Mouse (Mus musculus) frontal cortex, adult 2 months (tissue): ENCODE results near the gene Il23r. TPM values are rescaled to one million over a fixed set of nuclear protein-coding genes. Genes with fewer than 3 reads are reported as not detected.
"Not testable (repeated sequence)": the region's sequence is repeated elsewhere in the genome, so short reads cannot be mapped to it uniquely, and the experiment has no call there.

Experiments
- DNase-seq, 2 experiments: peaks; one replicate each; pipeline ENCODE4 v3.0.0; 2022; ENCODE audit warnings: low spot score in 1 of 2; ENCODE audit errors: extremely low spot score in 1 of 2
- polyA plus RNA-seq: library from polyadenylated mRNA; depleted of rRNA; stranded (reverse); fragments of >200 nt; gene quantifications from 2 replicates; pipeline ENCODE4 v1.2.3, GENCODE M21; 2012; rRNA removed

Il23r gene
- polyA plus RNA-seq, result not detected in 2 replicates

DNA sequence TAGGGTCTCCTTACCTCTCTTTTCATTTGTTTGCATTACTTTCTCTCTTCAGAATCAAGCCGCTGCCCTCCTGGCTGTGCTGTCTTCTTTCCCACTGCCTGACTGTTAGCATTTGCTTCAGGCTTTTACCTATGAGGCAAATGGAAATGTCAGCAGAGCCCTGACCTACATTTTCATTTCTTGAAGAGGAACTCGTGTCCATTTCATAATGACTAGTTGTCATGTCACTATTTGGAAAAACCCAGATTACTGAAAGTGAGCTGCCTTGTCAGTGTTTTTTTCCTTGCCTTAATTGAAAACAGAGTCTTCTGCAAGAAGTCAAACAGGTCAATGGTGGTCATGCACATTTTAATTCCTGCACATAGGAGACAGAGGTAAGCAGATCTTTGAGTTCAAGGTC lies at the start of gene Il23r:
Il23r (minus strand) TSS at position 101 of the 400 bp plus-strand sequence.
- no peak for DNase-seq

DNA sequence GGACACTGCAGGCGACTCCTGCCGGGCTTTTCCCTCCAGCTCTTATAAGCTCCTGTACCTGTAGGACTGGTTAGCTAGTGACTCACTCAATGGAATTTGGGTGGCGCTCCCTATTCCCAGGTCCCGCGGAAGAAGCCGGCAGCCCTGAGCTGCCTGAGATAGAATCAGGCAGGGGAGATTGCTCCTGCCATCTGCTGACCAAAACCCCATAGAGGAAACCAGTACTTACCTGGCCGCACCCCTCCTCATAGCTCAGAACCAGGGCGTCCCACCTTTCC lies 44.1 kb upstream of the Il23r start, which contains the start of gene Tacstd2:
Tacstd2 (minus strand) TSS at position 20 of the 278 bp plus-strand sequence.
- no peak for DNase-seq

DNA sequence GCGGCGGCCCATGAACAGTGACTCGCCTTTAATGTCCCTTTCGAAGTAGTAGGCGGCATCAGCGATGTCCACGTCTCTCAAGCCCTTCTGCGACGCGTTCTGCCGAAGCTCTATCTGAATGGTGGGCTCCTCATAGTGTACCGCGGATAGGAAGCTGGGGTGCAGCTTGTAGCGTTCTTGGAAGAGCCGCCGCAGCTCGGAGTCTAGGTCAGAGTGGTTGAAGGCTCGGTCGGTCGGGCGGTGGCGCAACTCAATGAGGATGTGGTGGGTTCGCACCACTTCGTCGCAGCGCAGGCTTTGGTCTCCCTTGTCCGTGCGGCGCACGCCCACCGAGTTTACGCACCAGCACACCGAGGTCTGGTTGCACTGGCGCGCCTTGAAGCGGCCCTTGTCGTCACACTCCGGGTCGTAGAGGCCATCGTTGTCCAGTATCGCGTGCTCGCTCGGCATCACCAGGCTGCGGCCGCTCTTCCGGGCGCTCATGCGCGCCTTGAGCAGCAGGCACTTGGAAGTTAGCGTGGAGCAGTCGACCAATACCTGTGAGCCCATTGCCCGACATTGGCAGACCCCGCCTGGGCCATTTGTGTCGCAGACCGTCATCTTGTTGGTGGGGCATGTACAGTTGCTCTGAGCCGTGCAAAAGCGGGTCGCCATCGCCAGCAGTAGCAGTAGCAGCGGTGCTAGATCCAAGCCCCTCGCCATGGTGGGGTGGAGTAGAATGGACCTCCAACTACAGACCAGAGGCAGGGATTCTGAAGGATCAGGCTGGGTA lies 43.5 kb upstream of the Il23r start:
- DNase-seq, result no peak

DNA sequence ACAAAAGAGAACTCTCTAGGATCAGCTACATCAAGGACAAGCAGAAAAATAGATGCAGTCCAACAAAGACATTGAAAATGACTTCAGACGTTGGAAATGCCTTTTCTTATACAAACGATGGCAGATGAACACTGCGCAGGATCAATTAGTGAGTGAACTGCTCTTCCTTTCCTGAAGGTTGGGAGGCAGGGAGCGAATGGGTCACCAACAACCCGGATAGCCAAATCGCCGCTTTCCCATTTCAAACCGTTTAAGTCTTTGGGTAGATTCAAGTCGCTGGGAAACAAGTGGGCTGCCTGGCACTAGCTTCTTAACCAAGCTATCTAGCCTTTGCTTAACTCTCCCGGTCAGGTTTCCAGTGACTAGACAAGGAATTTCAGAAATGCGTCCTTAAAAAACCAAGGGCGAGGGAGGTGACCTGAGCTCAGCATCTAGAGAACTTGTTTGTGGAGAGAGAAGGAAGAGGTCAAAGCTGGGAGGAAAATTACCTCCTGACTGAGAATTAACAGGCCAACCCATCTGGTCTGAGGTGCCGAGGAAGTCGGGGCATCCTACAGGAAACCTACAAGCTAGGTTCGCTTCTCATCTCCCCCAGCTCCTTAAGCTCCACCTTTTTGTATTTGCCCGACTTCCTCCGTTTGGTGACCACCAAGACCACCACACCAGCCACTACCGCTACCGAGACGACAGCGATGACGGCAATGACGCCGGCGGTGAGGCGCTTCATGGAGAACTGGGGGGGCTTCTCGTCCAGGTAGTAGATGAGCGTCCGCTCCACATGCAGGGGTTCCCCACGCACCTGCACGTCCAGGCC lies 42.7 kb upstream of the Il23r start:
- DNase-seq, result no peak

DNA sequence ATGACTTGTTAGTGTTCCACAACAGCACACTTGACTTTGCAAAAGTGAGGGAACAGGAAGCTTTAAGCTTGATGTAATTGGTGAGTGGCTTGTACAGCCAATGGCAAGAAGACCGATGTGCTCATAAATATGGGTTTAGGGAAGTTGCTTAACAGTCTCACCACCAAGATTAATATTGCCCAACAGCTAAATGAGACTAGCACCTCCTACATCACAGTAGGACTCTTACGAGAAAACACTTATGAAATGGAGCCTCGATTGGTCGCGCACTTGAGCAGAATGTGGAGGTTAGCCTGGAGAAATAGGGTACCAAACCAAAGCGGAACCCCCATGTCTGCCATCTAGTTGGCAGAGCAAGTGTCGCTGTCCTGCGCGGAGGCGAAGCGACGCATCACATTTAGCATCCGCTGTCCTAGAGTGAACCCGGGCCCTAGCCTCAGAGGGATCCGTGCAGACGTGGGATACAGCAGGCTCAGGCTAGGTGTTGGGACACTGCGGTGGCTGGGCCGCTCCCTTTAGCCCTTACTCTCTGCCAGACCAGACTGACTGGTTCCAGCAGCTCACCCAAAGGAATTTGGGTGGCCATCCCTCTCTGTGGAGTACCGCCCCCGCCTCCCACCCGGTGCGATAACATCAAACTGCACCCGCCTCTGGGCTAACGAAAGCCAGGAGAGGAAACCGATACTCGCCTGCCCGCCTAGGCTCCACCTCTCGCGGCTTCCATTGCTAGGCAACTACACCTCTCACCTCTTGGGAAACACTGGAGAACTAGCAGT lies 41.2 kb upstream of the Il23r start:
- DNase-seq, result peak; percentile 8 to 25

DNA sequence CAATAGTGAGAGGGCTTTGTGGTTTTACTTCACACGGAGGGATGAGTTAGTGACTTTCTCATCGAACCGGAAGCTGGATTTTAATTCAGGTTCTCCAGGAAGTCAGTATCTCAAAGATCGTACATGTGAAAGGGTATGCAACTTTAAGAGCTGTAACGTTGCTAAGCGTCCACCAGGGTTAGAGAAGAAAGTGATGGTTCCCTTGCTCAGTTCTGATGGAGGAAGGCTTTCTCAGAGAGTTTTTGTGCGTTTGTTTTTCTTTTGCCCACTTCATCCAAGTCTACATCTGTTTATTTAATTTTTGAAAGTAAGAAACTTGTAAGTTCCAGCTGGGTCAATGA lies 40.1 kb upstream of the Il23r start:
- DNase-seq, result no peak

DNA sequence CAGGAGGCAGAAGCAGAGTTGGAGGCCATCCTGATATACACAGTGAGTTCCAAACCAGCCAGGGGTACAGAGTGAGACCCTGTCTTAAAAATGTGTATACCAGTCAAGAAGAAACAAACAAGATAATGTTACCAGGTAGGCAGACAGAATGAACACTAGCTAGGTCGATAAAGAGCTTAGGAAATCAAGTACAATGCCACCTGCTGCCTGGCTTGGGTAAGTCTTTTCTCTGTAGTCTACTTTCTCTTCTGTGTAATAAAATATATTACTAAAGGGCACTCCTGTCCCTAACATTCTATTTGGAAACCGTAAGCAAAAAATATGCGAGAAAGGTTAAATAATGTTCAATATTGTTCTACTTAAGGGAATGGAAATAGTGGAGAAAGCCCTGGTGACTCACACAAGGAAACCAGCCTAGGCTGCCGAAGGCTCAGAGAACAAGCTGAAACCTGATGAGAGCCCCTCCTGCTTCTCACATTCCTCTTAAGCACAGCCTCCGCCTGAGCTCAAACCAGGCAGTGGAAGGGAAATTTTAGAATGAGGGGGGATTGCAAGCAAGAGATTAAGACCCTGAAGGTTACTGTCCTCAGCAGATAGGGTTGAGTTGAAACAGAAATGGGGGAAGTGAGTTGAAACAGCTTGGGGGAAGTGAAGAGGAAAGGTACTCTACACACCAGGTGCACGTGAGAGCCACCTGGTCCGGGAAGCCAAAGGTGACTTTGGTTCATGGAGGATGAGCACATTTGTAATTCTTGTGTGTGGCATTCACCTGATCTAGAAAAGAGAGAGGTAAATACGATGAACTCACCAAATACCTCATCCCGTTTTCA lies 39.6 kb upstream of the Il23r start:
- DNase-seq, result peak in 1 of 2 experiments; percentile 22

DNA sequence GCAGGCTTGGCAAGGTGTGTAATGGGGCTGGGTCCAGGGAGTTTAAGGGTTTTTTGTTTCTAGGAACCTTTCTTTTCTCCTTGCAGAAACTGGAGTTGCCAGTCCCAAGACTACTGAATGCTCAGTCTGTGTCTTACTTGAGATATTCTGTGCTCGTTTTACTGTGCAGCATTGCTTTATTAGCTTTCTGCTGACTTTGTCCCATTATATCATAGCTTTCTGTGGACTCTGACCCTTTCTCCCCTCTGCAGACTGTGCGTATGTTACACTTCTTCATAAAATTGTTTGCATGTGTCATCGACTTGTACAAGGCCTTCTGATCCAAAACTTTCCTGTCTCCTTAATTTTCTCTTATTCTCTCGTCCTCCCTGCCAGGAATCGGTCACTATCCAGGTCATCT lies 34.7 kb upstream of the Il23r start:
- DNase-seq, result no peak

DNA sequence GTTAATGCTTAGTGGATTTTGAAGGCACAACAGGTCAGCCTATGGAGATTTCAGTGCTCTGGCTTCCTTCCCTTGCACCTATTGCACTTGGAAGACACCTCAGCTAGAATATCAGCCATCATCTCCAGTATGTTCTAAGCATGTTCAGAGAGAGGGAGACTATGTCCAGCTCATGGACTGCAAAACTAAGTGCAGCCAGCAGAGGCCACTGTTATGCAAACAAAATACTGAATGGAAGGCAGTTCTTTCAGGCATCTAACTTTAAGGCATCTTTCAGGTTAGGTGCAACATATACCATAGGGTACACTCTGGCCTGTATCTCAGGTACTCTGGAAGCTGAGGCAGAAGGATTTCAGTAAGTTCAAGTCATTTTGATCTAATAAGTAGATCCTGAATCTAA lies 19.1 kb upstream of the Il23r start:
- DNase-seq, result peak in 1 of 2 experiments; percentile 68

DNA sequence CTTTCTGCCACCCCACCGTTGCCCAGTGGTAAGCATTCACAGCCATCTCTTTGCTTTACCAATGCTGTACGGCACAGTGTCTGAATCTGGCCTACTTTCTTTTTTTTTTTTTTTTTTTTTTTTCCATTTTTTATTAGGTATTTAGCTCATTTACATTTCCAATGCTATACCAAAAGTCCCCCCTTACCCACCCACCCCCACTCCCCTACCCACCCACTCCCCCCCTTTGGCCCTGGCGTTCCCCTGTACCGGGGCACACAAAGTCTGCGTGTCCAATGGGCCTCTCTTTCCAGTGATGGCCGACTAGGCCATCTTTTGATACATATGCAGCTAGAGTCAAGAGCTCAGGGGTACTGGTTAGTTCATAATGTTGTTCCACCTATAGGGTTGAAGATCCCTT lies 10.3 kb upstream of the Il23r start:
- not testable (repeated sequence) for DNase-seq

DNA sequence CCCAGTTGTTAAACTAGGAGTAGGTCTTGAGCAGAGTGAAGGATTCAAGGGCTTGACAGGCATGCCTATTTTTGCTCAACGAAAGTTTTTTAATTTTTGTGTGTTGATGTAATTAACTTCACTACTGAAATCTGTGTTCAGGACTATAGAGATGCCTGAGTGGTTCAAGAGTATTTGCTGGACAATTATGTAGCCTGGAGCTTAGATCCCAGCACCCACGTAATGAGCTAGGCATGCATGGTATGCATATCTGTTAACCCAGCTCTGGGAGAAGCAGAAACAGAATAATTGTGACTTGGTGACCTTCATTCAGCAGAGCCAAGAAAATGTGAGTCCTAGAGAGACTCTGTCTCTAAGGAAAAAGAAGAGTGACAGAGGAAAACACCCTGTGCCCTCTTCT lies 10.6 kb downstream of the Il23r start:
- no peak for DNase-seq

DNA sequence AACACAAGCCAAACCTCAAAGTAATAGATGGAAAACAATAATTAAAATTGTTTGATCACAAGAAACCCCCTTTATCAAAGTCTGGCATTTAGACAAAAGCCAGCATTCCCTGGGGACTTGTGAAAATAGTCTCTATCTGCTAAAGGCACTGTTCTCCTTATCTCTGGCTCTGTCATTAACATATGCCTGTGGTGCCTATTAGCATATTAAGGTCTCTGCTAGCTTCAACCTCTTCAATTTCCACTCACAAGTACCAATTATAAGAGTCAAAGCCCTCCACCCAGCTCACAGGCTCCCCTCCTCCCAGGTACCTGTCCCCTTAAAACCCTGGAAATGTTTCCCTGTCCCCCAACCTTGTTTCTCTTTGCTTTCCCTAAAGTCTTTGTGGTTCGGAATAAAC lies 20.4 kb downstream of the Il23r start:
- DNase-seq, result no peak

DNA sequence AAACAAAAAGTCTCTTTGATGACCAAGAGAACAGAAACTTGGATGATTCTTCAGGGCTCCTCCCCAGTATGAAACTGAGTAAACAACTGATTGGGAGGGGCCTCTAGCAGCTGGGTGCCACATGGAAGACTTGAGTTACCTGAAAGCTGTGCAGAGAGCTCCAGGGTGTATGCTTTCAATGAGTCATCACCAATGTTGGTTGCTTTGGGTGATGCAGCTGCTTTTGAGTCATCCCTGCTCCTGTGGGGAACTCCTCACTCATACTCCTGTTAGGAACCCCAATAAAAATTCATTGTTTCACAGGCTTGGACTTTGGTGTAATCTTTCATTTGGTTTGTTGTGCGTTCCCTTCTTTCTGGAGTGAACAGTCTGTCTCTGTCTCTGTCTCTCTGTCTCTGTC lies 32.2 kb downstream of the Il23r start:
- no peak for DNase-seq

DNA sequence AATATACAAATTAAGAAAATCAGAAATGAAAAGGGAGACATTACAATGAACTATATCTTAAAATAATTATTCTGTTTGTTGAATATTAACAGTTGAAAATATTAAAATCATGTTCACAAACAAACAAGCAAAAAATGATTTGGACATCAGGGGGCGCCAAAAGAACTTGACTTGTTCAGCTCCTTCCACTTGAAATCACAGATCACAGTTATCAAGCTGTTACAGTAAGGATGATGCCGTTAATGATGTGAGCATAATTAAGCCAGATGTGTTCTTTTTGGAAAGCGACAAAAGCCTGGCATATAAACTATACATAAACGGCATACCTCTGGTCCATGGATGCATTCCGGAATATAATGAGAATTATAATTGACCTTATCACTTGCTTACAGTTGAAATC lies 40.3 kb downstream of the Il23r start:
- peak in 1 of 2 experiments; percentile 74 for DNase-seq

DNA sequence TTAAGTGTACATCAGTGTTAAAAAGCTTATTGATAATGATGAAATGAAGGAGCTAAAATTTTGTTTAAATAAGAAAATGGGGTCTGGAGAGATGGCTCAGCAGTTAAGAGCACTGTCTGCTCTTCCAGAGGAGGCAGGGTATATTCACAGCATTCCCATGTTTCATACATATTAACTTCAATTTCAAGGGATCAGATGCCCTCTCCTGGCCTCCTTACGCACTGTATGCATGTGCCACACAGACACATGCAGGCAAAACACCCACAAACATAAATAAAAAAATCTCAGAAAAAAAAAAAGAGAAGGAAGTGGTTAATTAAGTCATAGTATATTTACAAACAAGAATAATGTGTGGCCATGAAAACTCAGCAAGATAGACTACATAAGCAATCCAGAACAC lies 45.8 kb downstream of the Il23r start:
- DNase-seq, result no peak

DNA sequence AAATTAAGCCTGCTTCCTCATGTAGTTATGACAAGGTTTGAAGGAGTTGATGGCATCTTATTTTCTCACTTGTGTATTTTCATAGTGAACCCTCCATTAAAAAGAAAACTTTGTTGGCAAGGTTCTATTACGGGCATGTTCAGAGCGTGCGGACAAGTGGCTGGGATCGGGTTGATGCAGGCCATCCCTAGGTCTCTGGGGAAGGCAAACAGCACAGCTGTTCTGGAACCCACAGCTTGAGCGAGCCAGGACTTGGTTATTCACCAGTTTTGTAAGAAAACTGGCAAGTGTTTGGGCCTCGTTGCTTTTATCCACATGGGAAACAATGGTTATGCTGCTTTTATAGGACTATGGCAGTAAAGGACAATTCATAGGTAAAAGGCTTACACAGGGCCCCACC lies 48.5 kb downstream of the Il23r start:
- no peak for DNase-seq

DNA sequence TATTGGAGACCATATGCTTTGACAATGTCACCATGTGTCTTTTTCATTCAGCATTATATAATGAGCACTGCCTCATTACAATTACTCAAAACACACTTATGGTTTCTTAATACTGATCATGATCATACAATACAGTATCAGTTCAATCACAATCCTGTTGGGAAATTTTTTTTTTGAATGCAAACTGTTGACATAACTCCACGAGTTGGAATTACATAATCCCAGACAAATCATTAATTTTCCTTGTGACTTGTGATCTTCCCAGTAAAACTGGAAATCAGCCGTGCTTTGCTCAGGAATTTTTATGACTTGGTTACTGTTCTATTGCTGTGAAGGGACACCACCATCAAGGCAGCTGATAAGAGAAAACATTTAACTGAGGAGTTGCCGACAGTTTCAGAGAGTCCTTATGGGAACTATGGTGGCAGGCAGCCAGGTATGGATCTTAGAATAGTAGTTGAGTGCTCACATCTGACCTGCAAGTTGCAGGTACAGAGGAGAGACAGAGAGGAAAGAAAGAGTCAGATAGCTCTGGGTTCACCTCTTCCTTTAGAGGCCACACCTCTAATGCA lies 53.8 kb downstream of the Il23r start:
- no peak for DNase-seq

DNA sequence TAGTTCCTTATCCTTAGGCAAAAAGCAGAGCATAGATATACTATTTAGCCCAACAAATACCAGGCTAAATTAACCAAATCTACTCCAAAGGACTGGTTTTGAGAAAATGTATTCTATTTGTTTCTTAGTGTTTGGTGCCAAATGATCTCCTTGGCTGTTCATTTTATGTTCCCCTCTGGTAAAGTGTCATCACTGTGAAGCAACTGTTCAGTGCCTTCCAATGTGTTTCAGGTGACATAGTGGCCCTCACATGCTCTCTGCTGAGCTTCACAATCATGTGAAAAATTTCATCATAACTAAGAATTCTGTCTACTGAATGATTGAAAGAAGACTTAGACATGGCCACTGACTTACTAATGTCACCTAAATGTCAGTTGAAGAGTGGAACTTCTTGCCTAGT lies 54.6 kb downstream of the Il23r start:
- DNase-seq, result no peak

DNA sequence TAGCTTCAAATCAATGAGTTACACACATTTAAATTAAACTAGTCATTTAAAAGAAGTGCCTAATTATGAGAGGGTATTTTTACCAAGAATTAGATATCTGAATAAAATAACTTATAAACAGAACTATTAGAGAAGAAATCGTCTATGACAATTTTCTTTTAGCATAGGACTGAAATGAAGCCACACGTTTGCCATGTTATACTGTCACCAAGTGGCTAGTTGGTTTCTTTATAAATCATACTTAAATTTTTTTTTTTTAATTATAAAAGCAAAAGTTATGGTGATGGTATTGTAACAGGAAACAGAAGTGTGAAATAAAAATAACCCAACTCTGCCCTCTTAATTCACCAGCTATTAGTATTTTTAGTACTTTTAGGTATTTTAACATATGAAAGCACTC lies 55.4 kb downstream of the Il23r start:
- no peak for DNase-seq

DNA sequence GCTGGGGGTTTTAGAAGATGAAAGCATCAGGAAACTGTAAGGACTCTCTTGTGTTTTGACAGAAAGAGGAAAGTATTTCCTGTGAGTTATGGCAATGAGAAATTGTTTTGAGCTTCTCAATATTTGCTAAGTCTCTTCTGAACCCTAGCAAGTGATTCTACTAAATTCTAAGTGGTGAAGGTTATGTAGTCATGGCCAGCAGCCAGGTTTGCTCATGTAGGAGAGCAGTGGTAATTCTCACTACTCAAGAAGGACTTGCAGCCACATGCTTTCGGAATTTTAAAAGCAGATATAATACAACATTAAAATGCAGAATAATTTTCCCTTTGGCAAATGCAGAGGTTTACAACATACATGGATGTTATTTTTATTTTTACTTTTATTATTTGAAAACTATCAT lies 55.9 kb downstream of the Il23r start:
- DNase-seq, result no peak
